Mouse (Mus musculus) MEL (cell line): ENCODE measurements around the gene Ccdc173. TPM values are rescaled to one million over a fixed set of nuclear protein-coding genes. Genes with fewer than 3 reads are reported as not detected.

Experiments used
- DNase-seq: peaks from one replicate; pipeline ENCODE4 v3.0.0; 2011; ENCODE audit warnings: low read depth, low spot score
- H3K27ac ChIP-seq: 2 replicates; pipeline ENCODE4 v1.5.1; 2012; ENCODE audit warnings: low read depth, mild to moderate bottlenecking, control low read depth, low read length, moderate library complexity; ENCODE audit not compliant: control insufficient read depth
- H3K27me3 ChIP-seq, 2 experiments: fragments of 150-350 bp in 1 of 2; sonication (generic) in 1 of 2; 2 replicates each; pipeline ENCODE4 v1.6.1; 2012; ENCODE audit warnings: low read length in 2 of 2, mild to moderate bottlenecking in 2 of 2, improper control_type of control experiment in 1 of 2, moderate library complexity in 1 of 2; ENCODE audit not compliant: insufficient read depth in 2 of 2, control insufficient read depth in 1 of 2
- H3K36me3 ChIP-seq, 2 experiments: 2 replicates each; pipeline ENCODE4 v1.6.1; 2012 to 2014; ENCODE audit warnings: low read length in 2 of 2, improper control_type of control experiment in 1 of 2, inconsistent platforms in 1 of 2, mild to moderate bottlenecking in 1 of 2; ENCODE audit not compliant: insufficient read depth in 2 of 2, control insufficient read depth in 1 of 2
- H3K4me1 ChIP-seq, 2 experiments: fragments of 150-350 bp in 1 of 2; sonication (generic) in 1 of 2; 2 replicates each; pipeline ENCODE4 v1.6.1; 2012; ENCODE audit warnings: low read length in 2 of 2, improper control_type of control experiment in 1 of 2, mild to moderate bottlenecking in 1 of 2; ENCODE audit not compliant: insufficient read depth in 2 of 2, control insufficient read depth in 1 of 2
- H3K4me3 ChIP-seq, 2 experiments: fragments of 150-350 bp in 1 of 2; sonication (generic) in 1 of 2; 2 replicates each; pipeline ENCODE4 v1.5.1; 2012; ENCODE audit warnings: low read depth in 2 of 2, low read length in 2 of 2, mild to moderate bottlenecking in 2 of 2, moderate library complexity in 2 of 2, control low read depth in 1 of 2, improper control_type of control experiment in 1 of 2; ENCODE audit not compliant: control insufficient read depth in 1 of 2, insufficient read depth in 1 of 2
- H3K79me2 ChIP-seq: 2 replicates; pipeline ENCODE4 v1.6.1; 2012; ENCODE audit warnings: mild to moderate bottlenecking, low read length, moderate library complexity; ENCODE audit not compliant: control insufficient read depth, poor library complexity, insufficient read depth
- H3K9ac ChIP-seq: 2 replicates; pipeline ENCODE4 v1.6.1; 2012; ENCODE audit warnings: low read depth, mild to moderate bottlenecking, control low read depth, low read length, moderate library complexity; ENCODE audit not compliant: control insufficient read depth, poor library complexity, severe bottlenecking
- H3K9me3 ChIP-seq: fragments of 150-350 bp; sonication (generic); replicated peaks from 2 replicates; pipeline ENCODE4 v1.6.1; 2012; ENCODE audit warnings: mild to moderate bottlenecking, low read length, improper control_type of control experiment, moderate library complexity; ENCODE audit not compliant: insufficient read depth
- CHD2 ChIP-seq: IDR thresholded peaks from 2 replicates; pipeline ENCODE4 v1.6.1; 2011; ENCODE audit warnings: low read length, improper control_type of control experiment
- ELF1 ChIP-seq: IDR thresholded peaks from 2 replicates; pipeline ENCODE4 v1.6.1; 2014; ENCODE audit warnings: low read depth, mild to moderate bottlenecking, inconsistent platforms, low read length, improper control_type of control experiment, moderate library complexity
- GABPA ChIP-seq: IDR thresholded peaks from 2 replicates; pipeline ENCODE4 v1.6.1; 2012; ENCODE audit warnings: low read depth, mild to moderate bottlenecking, inconsistent platforms, low read length, improper control_type of control experiment, moderate library complexity
- JUND ChIP-seq: IDR thresholded peaks from 2 replicates; pipeline ENCODE4 v1.6.1; 2011; ENCODE audit warnings: low read depth, mild to moderate bottlenecking, improper control_type of control experiment, low read length
- MAFK ChIP-seq: IDR thresholded peaks from 2 replicates; pipeline ENCODE4 v1.6.1; 2011; ENCODE audit warnings: low read depth, mild to moderate bottlenecking, low read length, improper control_type of control experiment, borderline replicate concordance
- MAX ChIP-seq: IDR thresholded peaks from 2 replicates; pipeline ENCODE4 v1.6.1; 2011; ENCODE audit warnings: low read length, improper control_type of control experiment
- MAZ ChIP-seq: IDR thresholded peaks from 2 replicates; pipeline ENCODE4 v1.6.1; 2012; ENCODE audit warnings: low read depth, mild to moderate bottlenecking, inconsistent platforms, low read length, improper control_type of control experiment
- MYB ChIP-seq: IDR thresholded peaks from 2 replicates; pipeline ENCODE4 v1.6.1; 2011; ENCODE audit warnings: mild to moderate bottlenecking, low read depth, low read length, improper control_type of control experiment
- NELFE ChIP-seq: IDR thresholded peaks from 2 replicates; pipeline ENCODE4 v1.6.1; 2011; ENCODE audit warnings: low read depth, low read length, improper control_type of control experiment
- NRF1 ChIP-seq: IDR thresholded peaks from 2 replicates; pipeline ENCODE4 v1.6.1; 2014; ENCODE audit warnings: low read depth, mild to moderate bottlenecking, inconsistent platforms, low read length, improper control_type of control experiment, moderate library complexity; ENCODE audit not compliant: poor library complexity, insufficient read depth, severe bottlenecking
- POLR2AphosphoS2 ChIP-seq: IDR thresholded peaks from 2 replicates; pipeline ENCODE4 v1.6.1; 2011; ENCODE audit warnings: low read length, improper control_type of control experiment
- POLR2AphosphoS5 ChIP-seq: IDR thresholded peaks from 2 replicates; pipeline ENCODE4 v1.6.1; 2012; ENCODE audit warnings: low read depth, borderline replicate concordance, mild to moderate bottlenecking, inconsistent platforms, low read length, moderate library complexity, mixed read lengths
- RAD21 ChIP-seq: IDR thresholded peaks from 2 replicates; pipeline ENCODE4 v1.6.1; 2011; ENCODE audit warnings: mild to moderate bottlenecking, low read depth, low read length, improper control_type of control experiment
- RCOR1 ChIP-seq: IDR thresholded peaks from 2 replicates; pipeline ENCODE4 v1.6.1; 2012; ENCODE audit warnings: low read depth, mild to moderate bottlenecking, inconsistent platforms, low read length, improper control_type of control experiment
- TAL1 ChIP-seq: IDR thresholded peaks from 2 replicates; pipeline ENCODE4 v1.6.1; 2012; ENCODE audit warnings: mild to moderate bottlenecking, inconsistent platforms, low read length, moderate library complexity, mixed read lengths
- TBP ChIP-seq: IDR thresholded peaks from 2 replicates; pipeline ENCODE4 v1.8.0; 2011; ENCODE audit warnings: low read depth, low read length, improper control_type of control experiment
- TCF12 ChIP-seq: IDR thresholded peaks from 2 replicates; pipeline ENCODE4 v1.6.1; 2014; ENCODE audit warnings: low read depth, mild to moderate bottlenecking, inconsistent platforms, low read length, improper control_type of control experiment, moderate library complexity
- USF1 ChIP-seq: IDR thresholded peaks from 2 replicates; pipeline ENCODE4 v1.6.1; 2014; ENCODE audit warnings: low read depth, mild to moderate bottlenecking, inconsistent platforms, low read length, improper control_type of control experiment, moderate library complexity
- ZC3H11A ChIP-seq: IDR thresholded peaks from 2 replicates; pipeline ENCODE4 v1.6.1; 2012; ENCODE audit warnings: low read depth, mild to moderate bottlenecking, inconsistent platforms, low read length, improper control_type of control experiment
- ZKSCAN1 ChIP-seq: IDR thresholded peaks from 2 replicates; pipeline ENCODE4 v1.6.1; 2012; ENCODE audit warnings: low read depth, mild to moderate bottlenecking, inconsistent platforms, low read length, improper control_type of control experiment, moderate library complexity
- ZNF384 ChIP-seq: IDR thresholded peaks from 2 replicates; pipeline ENCODE4 v1.6.1; 2012; ENCODE audit warnings: low read depth, mild to moderate bottlenecking, inconsistent platforms, low read length, improper control_type of control experiment
- polyA plus RNA-seq, 2 experiments: library from polyadenylated mRNA; stranded (reverse) in 1 of 2; unstranded in 1 of 2; fragments of >175 nt in 1 of 2; fragments of >200 nt in 1 of 2; gene quantifications; 2 replicates each; pipeline versions ENCODE4 v1.2.1 to v1.2.4; 2012; ENCODE audit warnings: low replicate concordance in 2 of 2, low read depth in 1 of 2; ENCODE audit not compliant: insufficient read length in 2 of 2, insufficient read depth in 1 of 2, missing spikeins in 1 of 2
- total RNA-seq: library from RNA; depleted of rRNA; stranded (reverse); fragments of 300-350 nt; gene quantifications from 2 replicates; pipeline ENCODE4 v1.2.3, GENCODE M21; 2012

Gene Ccdc173
- total and polyA plus RNA-seq, 3 experiments: 1.1 to 1.9 TPM; not detected in 1

- TF ChIP-seq POLR2AphosphoS2: peak; percentile 76; the same call in 1 of the 2 replicates
- TF ChIP-seq MYB: peak; percentile 36; the same call in 1 of the 2 replicates
- no peak for TF ChIP-seq ZKSCAN1
- TF ChIP-seq CHD2: peak; percentile 38; the same call in 1 of the 2 replicates
- TF ChIP-seq RAD21: no peak
Observed at GRCm38 (mm10) chr2:69722650-69723518, 66.5 kb downstream of the Ccdc173 start (continued).

GRCm38 (mm10) chr2:69722273-69722649 is 67.1 kb downstream of the Ccdc173 start, which contains the start of gene Ppig:
TSS of gene Ppig (plus strand) at chr2:69722545.
- Histone ChIP-seq H3K27ac (peak within 1 kb of the TSS; percentile 82), H3K79me2 (peaks cover 32% of the 10 kb centered on the region), H3K27me3 (peaks cover 8 to 15% of the 10 kb centered on the region in 2 experiments), H3K4me3 (peak within 1 kb of the TSS; percentile 91 to 95), H3K4me1 (peaks cover 0 to 5% of the 10 kb centered on the region in 2 experiments; a peak in 3 of 4 replicates), H3K36me3 (peaks cover 6 to 15% of the 10 kb centered on the region in 2 experiments), H3K9ac (peak within 1 kb of the TSS; percentile 95), H3K9me3 (no peaks in the 10 kb centered on the region)
- no peak for DNase-seq
- TF ChIP-seq RAD21: no peak
- TF ChIP-seq ZNF384: no peak
- TF ChIP-seq POLR2AphosphoS2: no peak
- TF ChIP-seq MAX: no peak
- TF ChIP-seq ELF1: no peak
- TF ChIP-seq TAL1: no peak
- TF ChIP-seq NRF1: no peak
- TF ChIP-seq JUND: no peak
- TF ChIP-seq ZC3H11A: no peak
- no peak for TF ChIP-seq MAFK
- no peak for TF ChIP-seq RCOR1
- TF ChIP-seq MYB: no peak
- no peak for TF ChIP-seq MAZ
- TF ChIP-seq POLR2AphosphoS5: no peak
- TF ChIP-seq USF1: no peak
- no peak for TF ChIP-seq TBP
- TF ChIP-seq GABPA: no peak
- no peak for TF ChIP-seq NELFE
- TF ChIP-seq TCF12: no peak
